Mouse (Mus musculus) kidney, adult 9 months (tissue): Measurements from ENCODE around the gene Pakap.

ENCODE experiments used
- DNase-seq: peaks from one replicate; pipeline ENCODE4 v3.0.0; 2022

Pakap gene

GRCm38 (mm10) chr4:57772851-57773510 is 205.0 kb downstream of the Pakap start:
- no peak for DNase-seq

GRCm38 (mm10) chr4:57774517-57774916 is 206.5 kb downstream of the Pakap start:
- DNase-seq: no peak

- no peak for DNase-seq
Measured at GRCm38 (mm10) chr4:57775582-57775981, 207.6 kb downstream of the Pakap start.

GRCm38 (mm10) chr4:57780403-57780802 is 212.4 kb downstream of the Pakap start:
- DNase-seq: no peak

- no peak for DNase-seq
Measured at GRCm38 (mm10) chr4:57780833-57781641, 213.1 kb downstream of the Pakap start.

GRCm38 (mm10) chr4:57781994-57782393 is 214.0 kb downstream of the Pakap start:
- peak; percentile 83 for DNase-seq

GRCm38 (mm10) chr4:57782549-57783390 is 214.8 kb downstream of the Pakap start:
- DNase-seq: no peak

- DNase-seq: no peak
Measured at GRCm38 (mm10) chr4:57783391-57783770, 215.4 kb downstream of the Pakap start.

GRCm38 (mm10) chr4:57783853-57784600 is 216.0 kb downstream of the Pakap start:
- DNase-seq: peak; percentile 79

GRCm38 (mm10) chr4:57788709-57789108 is 220.7 kb downstream of the Pakap start:
- peak; percentile 51 for DNase-seq

GRCm38 (mm10) chr4:57789118-57789517 is 221.1 kb downstream of the Pakap start:
- no peak for DNase-seq

- no peak for DNase-seq
Measured at GRCm38 (mm10) chr4:57793989-57794388, 226.0 kb downstream of the Pakap start.

GRCm38 (mm10) chr4:57794547-57794946 is 226.6 kb downstream of the Pakap start:
- DNase-seq: no peak

GRCm38 (mm10) chr4:57797548-57798285 is 229.7 kb downstream of the Pakap start:
- no peak for DNase-seq

- no peak for DNase-seq
Measured at GRCm38 (mm10) chr4:57798286-57799018, 230.5 kb downstream of the Pakap start.

GRCm38 (mm10) chr4:57799297-57799696 is 231.3 kb downstream of the Pakap start:
- no peak for DNase-seq

GRCm38 (mm10) chr4:57801239-57801638 is 233.3 kb downstream of the Pakap start:
- no peak for DNase-seq

- DNase-seq: no peak
Measured at GRCm38 (mm10) chr4:57801986-57802385, 234.0 kb downstream of the Pakap start.

GRCm38 (mm10) chr4:57802411-57802810 is 234.4 kb downstream of the Pakap start:
- no peak for DNase-seq

GRCm38 (mm10) chr4:57804902-57805301 is 236.9 kb downstream of the Pakap start:
- DNase-seq: no peak

- no peak for DNase-seq
Measured at GRCm38 (mm10) chr4:57809449-57809848, 241.5 kb downstream of the Pakap start.
